Mouse (Mus musculus) ES-Bruce4 (cell line): Measurements from ENCODE around the gene Ltbp1. TPM values are rescaled to one million over a fixed set of nuclear protein-coding genes. Genes with fewer than 3 reads are reported as not detected.

Experiments
- H3K27ac ChIP-seq: 2 replicates; pipeline ENCODE4 v1.5.1; 2012; ENCODE audit warnings: low read length, inconsistent platforms; ENCODE audit not compliant: insufficient read depth
- H3K27me3 ChIP-seq: 2 replicates; pipeline ENCODE4 v1.6.1; 2012; ENCODE audit warnings: mild to moderate bottlenecking, low read length, inconsistent platforms; ENCODE audit not compliant: control insufficient read depth, poor library complexity, insufficient read depth, severe bottlenecking
- H3K36me3 ChIP-seq: 2 replicates; pipeline ENCODE4 v1.6.1; 2012; ENCODE audit warnings: inconsistent platforms, mild to moderate bottlenecking, low read length, moderate library complexity; ENCODE audit not compliant: control insufficient read depth, poor library complexity, insufficient read depth, severe bottlenecking
- H3K4me1 ChIP-seq: one replicate; pipeline ENCODE4 v1.8.1; 2011; ENCODE audit warnings: low read length; ENCODE audit not compliant: control insufficient read depth, insufficient read depth
- H3K4me3 ChIP-seq: 2 replicates; pipeline ENCODE4 v1.5.1; 2011; ENCODE audit warnings: low read depth, mild to moderate bottlenecking, low read length
- H3K9ac ChIP-seq: 2 replicates; pipeline ENCODE4 v1.6.1; 2012; ENCODE audit warnings: low read depth, mild to moderate bottlenecking, inconsistent platforms; ENCODE audit not compliant: poor library complexity, severe bottlenecking
- H3K9me3 ChIP-seq: replicated peaks from 2 replicates; pipeline ENCODE4 v1.6.1; 2012; ENCODE audit warnings: mild to moderate bottlenecking, low read length, inconsistent platforms; ENCODE audit not compliant: control insufficient read depth, poor library complexity, insufficient read depth, severe bottlenecking
- CTCF ChIP-seq: IDR thresholded peaks from one replicate; pipeline ENCODE4 v1.8.1; 2011; ENCODE audit warnings: low read depth, low read length
- EP300 ChIP-seq: IDR thresholded peaks from 2 replicates; pipeline ENCODE4 v1.6.1; 2011; ENCODE audit warnings: low read depth, low read length; ENCODE audit not compliant: insufficient read depth
- POLR2A ChIP-seq: IDR thresholded peaks from one replicate; pipeline ENCODE4 v1.8.1; 2011; ENCODE audit warnings: low read length; ENCODE audit not compliant: insufficient read depth
- polyA plus RNA-seq: library from polyadenylated mRNA; stranded (reverse); fragments of >200 nt; gene quantifications from 2 replicates; pipeline ENCODE4 v1.2.4, GENCODE M21; 2011; ENCODE audit warnings: low read depth; ENCODE audit not compliant: missing spikeins, insufficient read depth, insufficient read length

Ltbp1 gene
- polyA plus RNA-seq, 1 experiment: 9.1 TPM

GRCm38 (mm10) chr17:75360111-75360510 lies 354.7 kb downstream of the Ltbp1 start:
- no peak overlapping the region for H3K4me3 ChIP-seq
- no peaks in the 10 kb centered on the region for H3K36me3 ChIP-seq
- H3K27ac ChIP-seq: no peak overlapping the region
- no peaks in the 10 kb centered on the region for H3K4me1 ChIP-seq
- H3K9ac ChIP-seq: no peak overlapping the region
- TF ChIP-seq EP300 (no peak), POLR2A (no peak), CTCF (no peak)
- H3K27me3 ChIP-seq: no peaks in the 10 kb centered on the region
- no peaks in the 10 kb centered on the region for H3K9me3 ChIP-seq

GRCm38 (mm10) chr17:75366332-75366731 lies 361.0 kb downstream of the Ltbp1 start:
- Histone ChIP-seq H3K4me1 (no peaks in the 10 kb centered on the region), H3K9ac (no peak overlapping the region), H3K4me3 (no peak overlapping the region), H3K9me3 (no peaks in the 10 kb centered on the region), H3K27me3 (no peaks in the 10 kb centered on the region), H3K36me3 (no peaks in the 10 kb centered on the region), H3K27ac (no peak overlapping the region)
- TF ChIP-seq CTCF (no peak), EP300 (no peak), POLR2A (no peak)

GRCm38 (mm10) chr17:75367486-75368155 lies 362.3 kb downstream of the Ltbp1 start:
- no peak for TF ChIP-seq EP300
- TF ChIP-seq CTCF: no peak
- no peak for TF ChIP-seq POLR2A
- H3K27me3 ChIP-seq: no peaks in the 10 kb centered on the region
- H3K27ac ChIP-seq: no peak overlapping the region
- H3K36me3 ChIP-seq: no peaks in the 10 kb centered on the region
- no peaks in the 10 kb centered on the region for H3K9me3 ChIP-seq
- H3K4me1 ChIP-seq: no peaks in the 10 kb centered on the region
- H3K9ac ChIP-seq: no peak overlapping the region
- H3K4me3 ChIP-seq: no peak overlapping the region

GRCm38 (mm10) chr17:75368580-75368979 lies 363.2 kb downstream of the Ltbp1 start:
- TF ChIP-seq CTCF: no peak
- no peak for TF ChIP-seq EP300
- TF ChIP-seq POLR2A: no peak
- H3K9ac ChIP-seq: no peak overlapping the region
- H3K36me3 ChIP-seq: no peaks in the 10 kb centered on the region
- H3K9me3 ChIP-seq: no peaks in the 10 kb centered on the region
- no peak overlapping the region for H3K4me3 ChIP-seq
- H3K27ac ChIP-seq: no peak overlapping the region
- no peaks in the 10 kb centered on the region for H3K27me3 ChIP-seq
- H3K4me1 ChIP-seq: no peaks in the 10 kb centered on the region

- H3K4me3 ChIP-seq: no peak overlapping the region
- no peaks in the 10 kb centered on the region for H3K9me3 ChIP-seq
- no peak overlapping the region for H3K9ac ChIP-seq
- H3K27ac ChIP-seq: no peak overlapping the region
- H3K36me3 ChIP-seq: no peaks in the 10 kb centered on the region
- TF ChIP-seq CTCF (peak; percentile 40), EP300 (no peak)
- H3K27me3 ChIP-seq: no peaks in the 10 kb centered on the region
- no peaks in the 10 kb centered on the region for H3K4me1 ChIP-seq
These were observed 364.0 kb downstream of the Ltbp1 start for GRCm38 (mm10) chr17:75369351-75369750.

- Histone ChIP-seq H3K27ac (no peak overlapping the region), H3K9ac (no peak overlapping the region), H3K4me3 (no peak overlapping the region), H3K27me3 (no peaks in the 10 kb centered on the region), H3K4me1 (no peaks in the 10 kb centered on the region), H3K36me3 (no peaks in the 10 kb centered on the region), H3K9me3 (no peaks in the 10 kb centered on the region)
- TF ChIP-seq EP300 (no peak), CTCF (peak; percentile 25)
These were observed 364.8 kb downstream of the Ltbp1 start for GRCm38 (mm10) chr17:75370120-75370519.
